17 mouse cellular contexts compared by ENCODE assay signal in the genomic region with DNA sequence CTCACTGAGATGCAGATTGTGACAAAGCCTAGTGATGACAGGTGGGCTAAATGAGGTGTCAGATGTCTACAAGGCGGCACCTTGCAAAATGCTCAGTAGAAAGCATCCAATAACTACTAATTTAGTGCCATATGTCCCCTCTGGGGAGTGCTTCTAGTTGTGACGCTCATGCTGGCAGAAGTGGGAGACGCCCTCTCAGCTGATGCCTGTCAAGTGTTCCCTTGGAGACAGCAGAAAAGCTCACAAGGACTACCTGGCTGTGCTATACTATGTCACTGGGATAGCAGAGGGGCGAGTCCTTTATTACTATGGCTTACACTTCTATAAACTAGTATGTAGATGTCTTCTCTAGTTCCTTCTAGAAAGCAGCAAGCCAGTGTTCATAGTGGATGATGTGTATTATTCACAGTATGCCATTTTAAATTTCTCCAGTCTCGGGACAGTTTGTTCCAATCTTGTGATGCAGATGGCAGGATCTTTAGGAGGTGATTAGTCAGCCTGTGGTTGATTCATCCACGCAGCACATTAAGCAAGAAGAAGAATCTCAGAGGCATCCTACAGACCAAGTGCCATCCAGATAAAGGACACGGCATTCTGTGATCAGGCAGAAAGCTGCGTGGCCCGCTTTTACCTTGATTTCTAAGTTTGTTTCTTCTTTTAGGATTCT. TPM values are rescaled to one million over a fixed set of nuclear protein-coding genes. Genes with fewer than 3 reads are reported as not detected.
A peak's percentile ranks its signal among the peaks of the same experiment; 100 is the strongest.
DNase-seq lines count a peak whose midpoint lies in the region; ATAC-seq and TF ChIP-seq lines count a peak whose summit lies in the region.
"Had no signal": no experiment of that assay in that cellular context is flagged by ENCODE, and none has a peak within 500 bp of the region (broad histone marks: within the 10 kb centered on the region; RNA-seq: fewer than 3 reads in every experiment).

No protein-coding gene starts in this region.

- H3K4me1 ChIP-seq in intestine, embryonic 15.5 days (replicated peaks): peaks cover 9% of the 10 kb centered on the region; the same call in 1 of the 2 replicates
- H3K4me1 ChIP-seq in kidney, embryonic 14.5 days (ENCODE audit: control insufficient read depth, insufficient read depth, low read length): 0 out of 2 replicates have a peak, but pooled peaks cover 3% of the 10 kb centered on the region

- H3K9ac ChIP-seq in intestine, embryonic 15.5 days: no peak overlapping the region
- H3K9ac ChIP-seq in kidney, embryonic 14.5 days (ENCODE audit: low read depth, low read length): no peak overlapping the region
- H3K9ac ChIP-seq: limb, embryonic 12.5 days; liver, embryonic 14.5 days had no signal

- no peak for TF ChIP-seq CTCF in brain, embryonic 14.5 days (IDR thresholded peaks at IDR 0.05; ENCODE audit: borderline replicate concordance, extremely low read depth, insufficient read depth, insufficient read length)

- H3K27me3 ChIP-seq in intestine, embryonic 15.5 days (replicated peaks): no peaks in the 10 kb centered on the region
- H3K27me3 ChIP-seq in kidney, embryonic 14.5 days (ENCODE audit: control insufficient read depth, insufficient read depth, low read length): no peaks in the 10 kb centered on the region
- H3K27me3 ChIP-seq: limb, embryonic 12.5 days had no signal

- no peak overlapping the region for H3K27ac ChIP-seq in intestine, embryonic 15.5 days
- no peak overlapping the region for H3K27ac ChIP-seq in kidney, embryonic 14.5 days (ENCODE audit: low read depth, low read length)
- H3K27ac ChIP-seq: limb, embryonic 12.5 days; liver, embryonic 14.5 days; stomach, postnatal 0 days had no signal

- no peak overlapping the region for H3K4me2 ChIP-seq in intestine, embryonic 15.5 days (replicated peaks)
- no peak overlapping the region for H3K4me2 ChIP-seq in kidney, embryonic 14.5 days (replicated peaks; ENCODE audit: low read depth, low read length)
- H3K4me2 ChIP-seq: limb, embryonic 12.5 days had no signal

- peak; percentile 79 for ATAC-seq in frontal cortex, adult (ENCODE audit: low TSS enrichment)
- ATAC-seq in intestine, embryonic 15.5 days: no peak
- ATAC-seq in kidney, embryonic 14.5 days (ENCODE audit: low FRiP score, low TSS enrichment): no peak
- ATAC-seq: hindbrain, embryonic 16.5 days had no signal

- H3K9me3 ChIP-seq in intestine, embryonic 15.5 days: no peaks in the 10 kb centered on the region
- H3K9me3 ChIP-seq in kidney, embryonic 14.5 days (ENCODE audit: control insufficient read depth, low read length): no peaks in the 10 kb centered on the region
- H3K9me3 ChIP-seq: limb, embryonic 12.5 days had no signal

- DNase-seq in frontal cortex, postnatal 10 days (ENCODE audit: low spot score in 2 of 2): no peak
- peak; percentile 54 for DNase-seq in 3T3-L1 (ENCODE audit: low read depth, low spot score)
- DNase-seq in brain, embryonic 14.5 days (ENCODE audit: low read depth): peak; percentile 41
- peak; percentile 48 for DNase-seq in layer of hippocampus, adult 9-10 months (ENCODE audit: low spot score)
- DNase-seq: adrenal gland, adult 8-10 months; cerebellum, adult 8-10 months; heart, postnatal 10 days; kidney, adult 9 months; lung, postnatal 14 days; thymus, postnatal 25 days had no signal

- TF ChIP-seq POLR2A in brain, embryonic 14.5 days (IDR thresholded peaks at IDR 0.05; ENCODE audit: borderline replicate concordance, extremely low read depth, insufficient read depth, insufficient read length, poor library complexity, severe bottlenecking): no peak

- H3K4me3 ChIP-seq in intestine, embryonic 15.5 days (replicated peaks): no peak overlapping the region
- no peak overlapping the region for H3K4me3 ChIP-seq in kidney, embryonic 14.5 days (ENCODE audit: low read length)
- H3K4me3 ChIP-seq: limb, embryonic 12.5 days had no signal

- WGBS in intestine, embryonic 15.5 days: 89% methylated on average over 9 of the region's 9 CpGs
- WGBS in kidney, embryonic 14.5 days: 86% methylated on average over 9 of the region's 9 CpGs

- no peaks in the 10 kb centered on the region for H3K36me3 ChIP-seq in intestine, embryonic 15.5 days
- H3K36me3 ChIP-seq in kidney, embryonic 14.5 days (ENCODE audit: control insufficient read depth, insufficient read depth, low read length): no peaks in the 10 kb centered on the region
- H3K36me3 ChIP-seq: limb, embryonic 12.5 days had no signal

RNA-seq across cellular contexts. Expression of a gene that starts 13.4 kb away (rescaled TPM):
- 31.7 and 41.4 TPM in 2 replicates for polyA plus RNA-seq in brain, embryonic 14.5 days (2012; rRNA removed)
- polyA plus RNA-seq in intestine, embryonic 15.5 days (2015; fragmentation: Nextera tagmentation; extraction: Ambion mirVana): 15.9 and 16.3 TPM in 2 replicates
- 6.7 and 17.6 TPM in 2 replicates for polyA plus RNA-seq in kidney, embryonic 14.5 days (2014; fragmentation: Nextera tagmentation; extraction: Ambion mirVana)

RNA-seq across cellular contexts. Expression of a gene that starts 13.4 kb away (rescaled TPM):
- polyA plus RNA-seq in brain, embryonic 14.5 days (2012; rRNA removed): 0.45 and 0.57 TPM in 2 replicates
- 3.8 and 4.1 TPM in 2 replicates for polyA plus RNA-seq in intestine, embryonic 15.5 days (2015; fragmentation: Nextera tagmentation; extraction: Ambion mirVana)
- polyA plus RNA-seq in kidney, embryonic 14.5 days (2014; fragmentation: Nextera tagmentation; extraction: Ambion mirVana): 0.99 and 1.0 TPM in 2 replicates

Comparison
In these comparisons a context has a peak if more than half of its experiments do, and no peak if none do; other contexts are left out.
1. DNase-seq: peak in 3T3-L1 (single experiment), brain, embryonic 14.5 days (single experiment) and layer of hippocampus, adult 9-10 months (single experiment); none in frontal cortex, postnatal 10 days (0 of 2).